Mouse (Mus musculus): ENCODE measurements around the gene Tmem201. TPM values are rescaled to one million over a fixed set of nuclear protein-coding genes. Genes with fewer than 3 reads are reported as not detected.
A peak's percentile ranks its signal among the peaks of the same experiment; 100 is the strongest.

Gene Tmem201
- polyA plus RNA-seq, 1 experiment from 2014 or later, result 42.2 TPM

DNA sequence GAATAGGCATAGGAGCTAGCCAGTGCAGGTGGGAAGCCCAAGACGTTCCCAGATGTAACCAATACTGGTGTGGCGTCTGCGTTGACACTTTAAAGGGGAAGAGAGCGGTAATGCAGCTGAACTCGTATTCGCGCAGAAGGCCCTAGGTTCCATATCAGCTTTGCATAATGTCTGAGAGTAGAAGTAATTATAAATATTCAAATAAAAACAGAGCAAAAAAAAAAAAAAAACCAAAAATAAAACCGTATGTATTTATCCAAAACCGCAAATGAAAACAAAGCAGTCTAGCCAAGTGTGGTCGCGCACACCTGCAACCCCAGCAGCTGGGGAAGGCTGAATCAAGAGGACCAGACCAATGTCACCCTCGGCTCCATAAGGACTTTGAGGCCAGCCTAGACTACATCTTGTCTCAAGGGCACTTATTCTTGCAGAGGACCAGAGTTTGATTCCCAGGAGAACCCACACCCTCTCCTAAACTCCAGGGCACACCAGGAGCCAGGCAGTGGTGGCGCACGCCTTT is 4.2 kb upstream of the Tmem201 start:
- Histone ChIP-seq H3K4me2 (no peak overlapping the region), H3K9me3 (replicated peaks) (no peaks in the 10 kb centered on the region), H3K4me3 (replicated peaks) (no peak overlapping the region), H3K4me1 (peaks cover 14% of the 10 kb centered on the region), H3K36me3 (peaks cover 25% of the 10 kb centered on the region), H3K27ac (no peak overlapping the region), H3K27me3 (no peaks in the 10 kb centered on the region), H3K9ac (no peak overlapping the region)
- no peak for ATAC-seq (replicated peaks; ENCODE audit: low FRiP score)
- WGBS, result 93% methylated on average over 14 of the region's 14 CpGs

DNA sequence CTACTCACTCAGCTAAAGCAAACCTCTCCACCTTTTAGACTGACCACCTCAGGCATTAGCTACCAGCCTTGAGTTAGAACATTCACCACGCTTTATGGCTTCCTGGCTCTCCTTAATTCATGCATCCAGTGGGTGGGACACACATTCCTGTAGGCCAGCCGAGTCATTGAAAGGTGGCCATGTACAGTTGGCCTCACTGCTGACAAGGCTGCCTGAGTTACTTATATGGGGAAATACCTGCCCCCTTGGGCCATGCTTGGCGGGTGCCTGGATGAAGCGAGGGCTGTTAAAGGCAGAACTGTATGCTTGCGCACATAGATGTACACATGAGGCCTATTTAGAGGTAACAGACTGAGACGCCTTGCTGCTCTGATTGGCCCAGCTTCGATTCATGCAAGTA is 2.5 kb upstream of the Tmem201 start:
- no peak for ATAC-seq (replicated peaks; ENCODE audit: low FRiP score)
- Histone ChIP-seq H3K4me3 (replicated peaks) (no peak overlapping the region), H3K4me2 (no peak overlapping the region), H3K9me3 (replicated peaks) (no peaks in the 10 kb centered on the region), H3K4me1 (peaks cover 32% of the 10 kb centered on the region), H3K36me3 (peaks cover 25% of the 10 kb centered on the region), H3K27ac (0 out of 2 replicates have a peak overlapping the region, but pooled peaks have one; percentile 42), H3K9ac (no peak overlapping the region), H3K27me3 (no peaks in the 10 kb centered on the region)
- 75% methylated on average over 7 of the region's 7 CpGs for WGBS

DNA sequence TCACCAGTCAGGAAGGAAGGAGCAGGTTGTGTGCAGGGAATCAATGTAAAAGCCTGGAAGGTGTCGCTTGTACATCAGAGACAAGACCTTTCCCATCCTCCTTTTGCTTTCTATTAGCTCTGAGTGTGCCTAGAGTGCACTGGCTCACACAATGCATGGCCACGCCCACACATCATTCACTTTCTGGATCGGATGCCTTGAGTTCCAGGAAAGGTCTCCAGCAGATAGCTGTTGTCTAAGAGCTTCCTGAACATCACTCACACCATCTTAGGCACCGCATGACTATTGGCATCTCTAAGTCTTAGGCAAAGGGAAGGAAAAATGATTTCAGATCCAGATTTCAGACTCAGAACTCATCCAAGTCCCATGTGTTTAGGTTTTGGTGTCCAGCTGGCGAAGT is 1.6 kb upstream of the Tmem201 start:
- H3K9me3 ChIP-seq (replicated peaks), result no peaks in the 10 kb centered on the region
- ATAC-seq (replicated peaks; ENCODE audit: low FRiP score), result no peak
- 72% methylated on average over 5 of the region's 5 CpGs for WGBS

DNA sequence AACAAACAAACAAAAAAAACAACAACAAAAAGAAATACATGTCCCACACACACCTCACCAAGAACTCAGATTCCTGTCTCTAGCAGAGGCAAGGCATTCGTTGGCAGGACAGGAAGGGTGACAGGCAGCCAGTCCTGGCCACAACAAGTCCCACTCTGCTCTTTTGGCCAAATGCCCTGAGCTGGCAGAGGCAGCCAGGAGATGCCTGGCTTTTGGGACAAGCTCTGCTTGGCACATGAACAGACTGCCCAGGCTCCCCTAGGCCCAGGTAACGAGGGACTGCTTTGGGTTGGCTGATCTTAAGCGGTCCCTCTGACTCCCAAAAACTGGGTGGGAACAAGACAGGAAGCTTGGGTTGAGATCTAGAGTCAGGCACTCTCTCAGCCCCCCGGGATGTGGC is 1.3 kb downstream of the Tmem201 start:
- H3K4me1 ChIP-seq, result peaks cover 57% of the 10 kb centered on the region
- peak overlapping the region; percentile 72 for H3K4me2 ChIP-seq
- ATAC-seq (replicated peaks; ENCODE audit: low FRiP score), result no peak
- peak overlapping the region; percentile 81 for H3K4me3 ChIP-seq (replicated peaks)
- H3K27me3 ChIP-seq, result no peaks in the 10 kb centered on the region
- peak overlapping the region; percentile 82 for H3K9ac ChIP-seq
- no peaks in the 10 kb centered on the region for H3K9me3 ChIP-seq (replicated peaks)
- H3K27ac ChIP-seq, result no peak overlapping the region
- peaks cover 9% of the 10 kb centered on the region for H3K36me3 ChIP-seq
- 25% methylated on average over 4 of the region's 4 CpGs for WGBS

More for the DNA sequence above, 1.6 kb upstream of the Tmem201 start:
- no peak overlapping the region for H3K4me2 ChIP-seq
- peaks cover 37% of the 10 kb centered on the region for H3K4me1 ChIP-seq
- H3K36me3 ChIP-seq, result peaks cover 21% of the 10 kb centered on the region
- H3K27ac ChIP-seq, result no peak overlapping the region
- H3K27me3 ChIP-seq, result no peaks in the 10 kb centered on the region
- H3K4me3 ChIP-seq (replicated peaks), result no peak overlapping the region
- H3K9ac ChIP-seq, result no peak overlapping the region

DNA sequence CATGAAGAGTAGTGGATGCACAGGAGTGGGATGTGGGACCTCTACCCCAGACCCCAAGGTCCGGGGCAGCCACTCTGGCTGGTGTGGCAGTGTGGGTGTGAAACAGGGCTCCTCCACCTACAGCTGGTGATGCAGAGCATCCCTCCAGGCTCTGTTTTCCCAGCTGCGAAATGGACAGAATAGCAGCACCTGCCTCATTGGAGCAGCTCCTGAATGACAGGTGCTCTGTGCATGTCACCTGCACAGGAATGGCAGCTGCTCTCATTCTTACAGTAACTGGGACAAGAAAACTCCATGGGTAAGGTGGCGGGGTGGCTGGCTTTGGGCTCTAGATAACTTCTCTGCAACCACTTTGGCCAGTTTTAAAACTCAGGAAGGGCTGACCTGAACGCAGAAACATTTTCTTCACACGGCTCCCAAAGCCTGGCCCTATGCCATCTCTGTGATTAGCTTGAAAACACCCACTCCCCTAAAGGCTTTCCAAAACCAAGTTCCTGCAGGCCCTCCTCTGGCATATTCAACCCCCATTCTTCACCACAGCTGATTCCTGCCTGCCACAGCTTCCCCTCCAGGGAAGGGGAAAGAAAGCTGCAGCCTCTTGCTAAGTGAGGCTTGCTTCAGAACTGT is 2.1 kb downstream of the Tmem201 start:
- H3K9ac ChIP-seq, result 0 out of 2 replicates have a peak overlapping the region, but pooled peaks have one; percentile 29
- 68% methylated on average over 5 of the region's 5 CpGs for WGBS
- H3K9me3 ChIP-seq (replicated peaks), result no peaks in the 10 kb centered on the region
- H3K4me2 ChIP-seq, result peak overlapping the region; percentile 72
- peaks cover 17% of the 10 kb centered on the region for H3K36me3 ChIP-seq
- H3K27ac ChIP-seq, result no peak overlapping the region
- H3K4me1 ChIP-seq, result peaks cover 65% of the 10 kb centered on the region
- H3K4me3 ChIP-seq (replicated peaks), result peak overlapping the region; percentile 81; the same call in 1 of the 2 replicates
- no peaks in the 10 kb centered on the region for H3K27me3 ChIP-seq
- ATAC-seq (replicated peaks; ENCODE audit: low FRiP score), result no peak

DNA sequence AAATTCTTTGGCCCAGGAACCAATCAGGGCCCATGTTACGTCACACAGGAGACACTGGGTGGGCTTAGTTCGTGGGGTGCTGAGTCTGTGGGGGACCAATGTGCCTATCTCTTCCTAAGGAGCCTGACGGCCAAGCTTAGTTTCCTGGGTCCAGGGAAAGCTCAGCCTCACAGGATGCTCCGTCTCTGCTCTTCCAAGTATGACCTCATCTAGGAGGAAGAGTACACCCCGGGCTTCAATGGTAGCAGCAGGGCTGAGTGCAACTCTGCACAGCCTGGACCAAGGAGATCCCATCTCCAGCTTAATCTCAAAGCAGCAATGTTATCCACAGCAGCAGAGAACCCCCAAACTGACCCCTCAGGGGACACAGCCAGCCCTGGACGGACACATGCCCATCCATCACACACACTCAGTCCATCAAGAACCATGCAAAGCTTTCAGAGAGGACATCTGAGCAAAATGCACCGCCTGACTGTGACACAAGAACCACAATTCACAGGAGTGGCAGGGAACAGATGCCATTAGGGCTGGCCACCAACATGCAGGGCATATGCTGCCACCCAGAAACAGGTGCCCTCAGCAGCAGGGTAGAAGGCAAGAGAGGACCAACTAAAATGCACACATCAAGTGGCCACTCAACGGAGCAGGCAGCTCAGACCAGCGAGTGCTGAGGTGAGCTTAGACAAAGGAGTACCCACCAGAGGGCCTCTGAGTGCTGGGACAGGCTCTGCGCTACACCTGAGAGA is 2.9 kb downstream of the Tmem201 start:
- Histone ChIP-seq H3K27ac (peak overlapping the region; percentile 56; the same call in 1 of the 2 replicates), H3K4me2 (no peak overlapping the region; the same call in 1 of the 2 replicates), H3K4me3 (replicated peaks) (no peak overlapping the region), H3K9me3 (replicated peaks) (no peaks in the 10 kb centered on the region), H3K4me1 (peaks cover 68% of the 10 kb centered on the region), H3K27me3 (no peaks in the 10 kb centered on the region), H3K9ac (no peak overlapping the region), H3K36me3 (peaks cover 25% of the 10 kb centered on the region)
- 74% methylated on average over 10 of the region's 10 CpGs for WGBS
- ATAC-seq (replicated peaks; ENCODE audit: low FRiP score), result no peak

DNA sequence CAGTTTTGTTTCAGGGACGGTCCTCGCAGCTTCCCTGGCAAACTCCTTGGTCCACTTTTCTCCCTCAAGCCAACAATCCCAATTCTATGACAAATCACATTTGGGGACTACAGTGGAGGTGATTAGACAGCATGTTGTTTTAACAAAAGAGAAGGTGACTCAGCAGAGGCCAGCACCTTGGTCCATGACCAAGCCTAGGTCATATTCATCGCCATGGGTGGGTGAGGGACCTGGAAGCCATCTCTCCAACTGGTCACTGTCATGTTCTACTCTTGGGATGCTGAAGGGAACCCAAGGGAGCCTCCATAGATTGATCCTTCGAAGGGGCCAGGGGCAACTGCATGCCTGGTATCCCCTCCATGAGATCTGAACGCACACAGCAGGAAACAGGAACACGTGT is 3.6 kb downstream of the Tmem201 start:
- ATAC-seq (replicated peaks; ENCODE audit: low FRiP score), result no peak
- no peak overlapping the region for H3K4me3 ChIP-seq (replicated peaks)
- 0 out of 2 replicates have a peak overlapping the region, but pooled peaks have one; percentile 14 for H3K9ac ChIP-seq
- H3K27ac ChIP-seq, result peak overlapping the region; percentile 56
- H3K9me3 ChIP-seq (replicated peaks), result no peaks in the 10 kb centered on the region
- no peak overlapping the region for H3K4me2 ChIP-seq
- no peaks in the 10 kb centered on the region for H3K27me3 ChIP-seq
- H3K4me1 ChIP-seq, result peaks cover 69% of the 10 kb centered on the region
- WGBS, result 80% methylated on average over 6 of the region's 6 CpGs
- H3K36me3 ChIP-seq, result peaks cover 32% of the 10 kb centered on the region

DNA sequence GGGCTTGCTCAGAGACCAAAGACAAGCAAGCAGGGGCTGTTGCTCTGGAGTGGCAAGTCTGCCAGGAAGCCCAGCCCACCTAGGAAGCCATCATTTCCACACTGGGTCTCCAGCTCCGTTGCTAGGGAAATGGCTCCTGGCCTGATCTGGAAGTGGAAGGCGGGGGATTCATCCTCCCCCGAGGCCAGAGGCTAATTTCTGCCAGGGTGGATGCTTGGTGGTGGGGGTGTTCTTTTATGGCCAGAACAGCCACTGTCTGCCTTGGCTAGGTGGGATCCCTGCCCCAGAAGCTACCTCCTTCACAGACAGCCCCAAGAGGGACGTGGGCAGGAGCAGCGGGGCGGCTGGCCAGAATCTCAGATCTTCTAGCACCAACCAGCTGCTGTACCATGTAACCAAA is 4.1 kb downstream of the Tmem201 start:
- WGBS, result 26% methylated on average over 6 of the region's 6 CpGs
- Histone ChIP-seq H3K9me3 (replicated peaks) (no peaks in the 10 kb centered on the region), H3K4me3 (replicated peaks) (no peak overlapping the region), H3K27ac (peak overlapping the region; percentile 56), H3K36me3 (peaks cover 37% of the 10 kb centered on the region), H3K4me2 (peak overlapping the region; percentile 17; the same call in 1 of the 2 replicates), H3K27me3 (no peaks in the 10 kb centered on the region), H3K4me1 (peaks cover 73% of the 10 kb centered on the region), H3K9ac (0 out of 2 replicates have a peak overlapping the region, but pooled peaks have one; percentile 14)
- ATAC-seq (replicated peaks; ENCODE audit: low FRiP score), result no peak

DNA sequence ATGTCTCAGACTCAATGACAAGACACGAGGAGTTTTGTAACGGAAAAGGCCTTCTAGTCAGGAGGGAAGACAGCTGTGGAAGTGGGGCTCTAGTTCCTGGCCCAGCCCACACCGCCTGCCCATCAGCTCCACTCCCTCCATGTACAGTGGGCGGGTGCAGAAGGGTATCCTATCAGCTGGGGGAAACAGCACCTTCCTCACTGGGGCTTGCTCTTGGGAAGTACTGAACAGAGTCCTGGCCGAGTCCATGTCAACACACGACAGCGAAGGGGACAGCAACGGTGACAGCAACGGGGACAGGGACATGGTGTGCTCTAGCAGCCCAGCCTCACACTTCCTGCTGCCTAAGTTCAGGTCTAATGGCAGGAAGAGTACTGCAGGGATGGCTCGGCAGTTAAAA is 5.0 kb downstream of the Tmem201 start:
- no peak overlapping the region for H3K4me3 ChIP-seq (replicated peaks)
- peak overlapping the region; percentile 56 for H3K27ac ChIP-seq
- H3K36me3 ChIP-seq, result peaks cover 45% of the 10 kb centered on the region
- 49% methylated on average over 10 of the region's 10 CpGs for WGBS
- no peak overlapping the region for H3K4me2 ChIP-seq
- no peak for ATAC-seq (replicated peaks; ENCODE audit: low FRiP score)
- no peak overlapping the region for H3K9ac ChIP-seq
- no peaks in the 10 kb centered on the region for H3K9me3 ChIP-seq (replicated peaks)
- H3K27me3 ChIP-seq, result no peaks in the 10 kb centered on the region
- H3K4me1 ChIP-seq, result peaks cover 69% of the 10 kb centered on the region

DNA sequence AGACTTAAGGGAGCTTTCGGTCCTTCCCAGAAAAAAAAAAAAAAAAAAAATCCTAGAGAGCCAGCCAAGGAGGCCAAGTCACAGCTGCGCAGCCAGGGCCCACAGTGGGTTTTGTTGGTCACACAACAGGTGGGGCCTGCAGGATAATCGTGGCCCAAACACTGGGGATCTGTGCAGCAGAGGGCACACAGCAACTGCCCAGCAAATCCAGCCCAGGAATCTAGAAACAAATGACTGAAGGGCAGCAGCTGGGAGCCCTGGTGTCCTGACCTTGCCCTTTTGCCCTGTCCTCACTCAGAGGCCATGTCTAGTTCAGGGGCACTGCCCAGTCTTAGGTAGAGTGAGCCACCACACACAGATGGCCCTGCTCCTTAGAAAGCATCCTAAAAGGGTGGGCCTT is 5.5 kb downstream of the Tmem201 start:
- WGBS, result 95% methylated on average over 3 of the region's 3 CpGs
- Histone ChIP-seq H3K4me3 (replicated peaks) (no peak overlapping the region), H3K4me2 (no peak overlapping the region), H3K36me3 (peaks cover 50% of the 10 kb centered on the region), H3K4me1 (peaks cover 69% of the 10 kb centered on the region), H3K27me3 (no peaks in the 10 kb centered on the region), H3K9me3 (replicated peaks) (no peaks in the 10 kb centered on the region), H3K9ac (no peak overlapping the region), H3K27ac (peak overlapping the region; percentile 56)
- no peak for ATAC-seq (replicated peaks; ENCODE audit: low FRiP score)

DNA sequence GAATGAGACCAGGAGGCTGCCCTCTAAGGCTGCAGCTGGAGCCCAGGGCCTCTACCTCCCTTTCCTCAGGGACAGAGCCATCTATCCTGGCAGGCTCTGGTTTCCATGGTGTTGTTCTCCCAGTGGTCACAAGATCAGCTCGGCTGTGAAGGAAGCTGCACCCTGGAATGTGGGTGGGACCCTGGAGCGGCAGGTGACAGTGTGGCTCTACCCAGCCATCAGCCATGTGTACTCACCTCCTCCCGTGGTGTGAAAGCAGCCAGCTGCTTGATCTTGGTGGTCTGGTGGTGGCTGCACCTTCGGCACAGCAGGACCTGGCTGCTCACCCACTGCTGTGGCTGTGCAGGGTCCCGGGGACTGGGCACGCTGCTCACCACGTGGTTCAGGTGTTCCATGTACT is 7.0 kb downstream of the Tmem201 start:
- Histone ChIP-seq H3K4me2 (0 out of 2 replicates have a peak overlapping the region, but pooled peaks have one; percentile 4), H3K27me3 (no peaks in the 10 kb centered on the region), H3K36me3 (peaks cover 65% of the 10 kb centered on the region), H3K9me3 (replicated peaks) (no peaks in the 10 kb centered on the region), H3K27ac (peak overlapping the region; percentile 45), H3K9ac (no peak overlapping the region), H3K4me1 (peaks cover 55% of the 10 kb centered on the region), H3K4me3 (replicated peaks) (no peak overlapping the region)
- WGBS, result 55% methylated on average over 7 of the region's 7 CpGs
- ATAC-seq (replicated peaks; ENCODE audit: low FRiP score), result 0 out of 2 replicates have a peak, but pooled peaks have one; percentile 27

DNA sequence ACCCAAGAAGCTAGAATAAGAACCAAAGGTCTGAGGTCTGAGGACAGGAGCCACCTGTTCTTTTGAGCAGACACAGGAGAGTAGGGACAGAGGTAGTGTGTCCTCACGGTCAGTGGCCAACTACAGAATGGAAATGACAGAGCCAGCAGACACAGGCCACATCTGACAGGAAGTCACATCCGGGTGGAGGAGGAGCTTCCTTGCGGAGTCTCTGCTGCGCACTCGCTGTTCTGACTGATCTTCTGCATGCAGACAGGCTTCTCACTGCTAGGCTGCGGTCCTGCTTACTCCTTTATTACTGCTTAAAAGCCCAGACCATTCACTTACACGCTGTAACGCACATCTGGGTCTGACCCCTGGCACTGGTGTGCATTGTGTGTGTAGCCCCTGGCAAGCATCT is 9.0 kb downstream of the Tmem201 start:
- Histone ChIP-seq H3K9me3 (replicated peaks) (no peaks in the 10 kb centered on the region), H3K4me3 (replicated peaks) (no peak overlapping the region), H3K4me2 (no peak overlapping the region), H3K27ac (0 out of 2 replicates have a peak overlapping the region, but pooled peaks have one; percentile 28), H3K4me1 (peaks cover 34% of the 10 kb centered on the region), H3K9ac (no peak overlapping the region), H3K27me3 (no peaks in the 10 kb centered on the region), H3K36me3 (peaks cover 79% of the 10 kb centered on the region)
- ATAC-seq (replicated peaks; ENCODE audit: low FRiP score), result no peak
- 62% methylated on average over 8 of the region's 8 CpGs for WGBS
